Mouse (Mus musculus) testis, adult 2 months (tissue): ENCODE measurements around the gene Ldb2.

Experiments used
- CTCF ChIP-seq: fragments of 200-500 bp; IDR thresholded peaks from 2 replicates; pipeline ENCODE4 v1.5.1; 2012; ENCODE audit warnings: low read depth, mild to moderate bottlenecking, inconsistent platforms, low read length, moderate library complexity; ENCODE audit not compliant: control insufficient read depth, insufficient read depth, insufficient replicate concordance
- POLR2A ChIP-seq: fragments of 200-500 bp; IDR thresholded peaks from 2 replicates; pipeline ENCODE4 v1.6.1; 2012; ENCODE audit warnings: low read depth, mild to moderate bottlenecking, inconsistent platforms, low read length, moderate library complexity; ENCODE audit not compliant: control insufficient read depth

GRCm38 (mm10) chr5:44495092-44495491, 304.4 kb downstream of the Ldb2 start:
- TF ChIP-seq CTCF (no peak), POLR2A (no peak)
